Mouse (Mus musculus) forebrain, embryonic 13.5 days (tissue): ENCODE measurements around the gene Phldb2. TPM values are rescaled to one million over a fixed set of nuclear protein-coding genes. Genes with fewer than 3 reads are reported as not detected.

Source experiments
- ATAC-seq: fragments of 200-750 bp; cut with Nextera tagmentation; 2 replicates; pipeline ENCODE4 v1.8.0; 2017
- H3K27ac ChIP-seq: fragments of 300-500 bp; sonication (generic); 2 replicates; pipeline ENCODE4 v1.5.1; 2015; ENCODE audit warnings: inconsistent platforms, mild to moderate bottlenecking, moderate library complexity
- H3K27me3 ChIP-seq: fragments of 300-500 bp; sonication (generic); 2 replicates; pipeline ENCODE4 v1.6.1; 2015; ENCODE audit warnings: mild to moderate bottlenecking, inconsistent platforms
- H3K36me3 ChIP-seq: fragments of 300-500 bp; sonication (generic); 2 replicates; pipeline ENCODE4 v1.6.1; 2015; ENCODE audit warnings: mild to moderate bottlenecking, inconsistent platforms; ENCODE audit not compliant: poor library complexity, severe bottlenecking
- H3K4me1 ChIP-seq: fragments of 300-500 bp; sonication (generic); 2 replicates; pipeline ENCODE4 v1.6.1; 2015; ENCODE audit warnings: inconsistent platforms
- H3K4me2 ChIP-seq: fragments of 300-500 bp; sonication (generic); 2 replicates; pipeline ENCODE4 v1.6.1; 2015; ENCODE audit warnings: inconsistent platforms, mild to moderate bottlenecking, moderate library complexity
- H3K4me3 ChIP-seq: fragments of 300-500 bp; sonication (generic); 2 replicates; pipeline ENCODE4 v1.5.1; 2015; ENCODE audit warnings: mild to moderate bottlenecking, inconsistent platforms
- H3K9ac ChIP-seq: fragments of 300-500 bp; sonication (generic); 2 replicates; pipeline ENCODE4 v1.6.1; 2015; ENCODE audit warnings: mild to moderate bottlenecking, inconsistent platforms
- H3K9me3 ChIP-seq: fragments of 300-500 bp; sonication (generic); replicated peaks from 2 replicates; pipeline ENCODE4 v1.6.1; 2016; ENCODE audit warnings: inconsistent platforms
- WGBS: fragments of 180-500 bp; shearing (Covaris S2); methylation state at CpG from one replicate; pipeline ENCODE4 v1.1.7; 2015; 5-methylcytosine and 5-hydroxymethylcytosine counted together
- polyA plus RNA-seq: library from polyadenylated mRNA; unstranded; fragments of >200 nt; fragmentation: Nextera tagmentation; extraction: Ambion mirVana; gene quantifications from 2 replicates; pipeline ENCODE4 v1.2.1, GENCODE M21; 2015

Phldb2 gene
- polyA plus RNA-seq, 1 experiment from 2014 or later, result 11.3 TPM

- H3K9me3 ChIP-seq, result no peaks in the 10 kb centered on the region
- H3K9ac ChIP-seq, result no peak overlapping the region
- 49% methylated on average over 4 of the region's 4 CpGs for WGBS
- H3K36me3 ChIP-seq, result peaks cover 5% of the 10 kb centered on the region
- ATAC-seq, result 0 out of 2 replicates have a peak, but pooled peaks have one; percentile 37
- H3K4me3 ChIP-seq, result no peak overlapping the region
- H3K4me2 ChIP-seq, result no peak overlapping the region
- H3K4me1 ChIP-seq, result peaks cover 14% of the 10 kb centered on the region
- no peaks in the 10 kb centered on the region for H3K27me3 ChIP-seq
- H3K27ac ChIP-seq, result no peak overlapping the region
Observed at GRCm38 (mm10) chr16:45767434-45767833, 186.0 kb downstream of the Phldb2 start.

- Histone ChIP-seq H3K4me1 (peaks cover 14% of the 10 kb centered on the region), H3K9ac (no peak overlapping the region), H3K4me2 (no peak overlapping the region), H3K27me3 (no peaks in the 10 kb centered on the region), H3K9me3 (no peaks in the 10 kb centered on the region), H3K27ac (no peak overlapping the region), H3K36me3 (peaks cover 5% of the 10 kb centered on the region), H3K4me3 (no peak overlapping the region)
- WGBS, result 89% methylated on average over 7 of the region's 7 CpGs
- ATAC-seq, result no peak
Observed at GRCm38 (mm10) chr16:45765801-45766494, 187.4 kb downstream of the Phldb2 start.

GRCm38 (mm10) chr16:45765102-45765501 is 188.3 kb downstream of the Phldb2 start:
- Histone ChIP-seq H3K4me3 (no peak overlapping the region), H3K4me1 (peaks cover 14% of the 10 kb centered on the region), H3K4me2 (no peak overlapping the region), H3K27ac (no peak overlapping the region), H3K27me3 (no peaks in the 10 kb centered on the region), H3K9ac (no peak overlapping the region), H3K36me3 (no peaks in the 10 kb centered on the region; the same call in 1 of the 2 replicates), H3K9me3 (no peaks in the 10 kb centered on the region)
- ATAC-seq, result no peak
- WGBS, result 95% methylated on average over 3 of the region's 3 CpGs

GRCm38 (mm10) chr16:45762859-45763505 is 190.4 kb downstream of the Phldb2 start:
- ATAC-seq, result no peak
- H3K4me2 ChIP-seq, result no peak overlapping the region

GRCm38 (mm10) chr16:45761425-45761824 is 192.0 kb downstream of the Phldb2 start:
- Histone ChIP-seq H3K4me3 (no peak overlapping the region), H3K4me2 (no peak overlapping the region), H3K4me1 (no peaks in the 10 kb centered on the region), H3K27me3 (no peaks in the 10 kb centered on the region), H3K9me3 (no peaks in the 10 kb centered on the region), H3K9ac (no peak overlapping the region), H3K36me3 (peaks cover 4% of the 10 kb centered on the region; the same call in 1 of the 2 replicates), H3K27ac (no peak overlapping the region)
- no peak for ATAC-seq
- 90% methylated on average over 1 of the region's 1 CpGs for WGBS

More at GRCm38 (mm10) chr16:45762859-45763505, 190.4 kb downstream of the Phldb2 start:
- H3K27me3 ChIP-seq, result no peaks in the 10 kb centered on the region
- H3K27ac ChIP-seq, result no peak overlapping the region
- WGBS, result 89% methylated on average over 13 of the region's 13 CpGs
- H3K9me3 ChIP-seq, result no peaks in the 10 kb centered on the region
- H3K9ac ChIP-seq, result no peak overlapping the region
- peaks cover 9% of the 10 kb centered on the region for H3K4me1 ChIP-seq
- H3K36me3 ChIP-seq, result peaks cover under 1% of the 10 kb centered on the region; the same call in 1 of the 2 replicates
- no peak overlapping the region for H3K4me3 ChIP-seq

GRCm38 (mm10) chr16:45758726-45759269 is 194.6 kb downstream of the Phldb2 start:
- Histone ChIP-seq H3K9me3 (no peaks in the 10 kb centered on the region), H3K4me2 (no peak overlapping the region)

GRCm38 (mm10) chr16:45757421-45758078 is 195.8 kb downstream of the Phldb2 start:
- WGBS, result 86% methylated on average over 12 of the region's 12 CpGs
- Histone ChIP-seq H3K4me2 (no peak overlapping the region), H3K27me3 (no peaks in the 10 kb centered on the region), H3K9ac (no peak overlapping the region), H3K36me3 (0 out of 2 replicates have a peak, but pooled peaks cover 4% of the 10 kb centered on the region), H3K4me1 (no peaks in the 10 kb centered on the region), H3K27ac (no peak overlapping the region), H3K4me3 (no peak overlapping the region), H3K9me3 (no peaks in the 10 kb centered on the region)
- 0 out of 2 replicates have a peak, but pooled peaks have one; percentile 20 for ATAC-seq

More at GRCm38 (mm10) chr16:45758726-45759269, 194.6 kb downstream of the Phldb2 start:
- Histone ChIP-seq H3K4me1 (no peaks in the 10 kb centered on the region), H3K4me3 (no peak overlapping the region), H3K27ac (no peak overlapping the region), H3K36me3 (peaks cover 4% of the 10 kb centered on the region; the same call in 1 of the 2 replicates), H3K9ac (no peak overlapping the region), H3K27me3 (no peaks in the 10 kb centered on the region)
- 90% methylated on average over 9 of the region's 9 CpGs for WGBS
- no peak for ATAC-seq

- H3K4me2 ChIP-seq, result no peak overlapping the region
- H3K27me3 ChIP-seq, result no peaks in the 10 kb centered on the region
- WGBS, result 37% methylated on average over 9 of the region's 9 CpGs
- H3K27ac ChIP-seq, result no peak overlapping the region
- 0 out of 2 replicates have a peak, but pooled peaks cover 4% of the 10 kb centered on the region for H3K36me3 ChIP-seq
- ATAC-seq, result peak; percentile 91
- H3K4me1 ChIP-seq, result no peaks in the 10 kb centered on the region
- H3K9me3 ChIP-seq, result no peaks in the 10 kb centered on the region
- no peak overlapping the region for H3K9ac ChIP-seq
- no peak overlapping the region for H3K4me3 ChIP-seq
Observed at GRCm38 (mm10) chr16:45756855-45757254, 196.5 kb downstream of the Phldb2 start.

- Histone ChIP-seq H3K9me3 (no peaks in the 10 kb centered on the region), H3K4me3 (peak overlapping the region; percentile 80; the same call in 1 of the 2 replicates), H3K4me1 (peaks cover 17% of the 10 kb centered on the region), H3K27me3 (no peaks in the 10 kb centered on the region), H3K27ac (no peak overlapping the region), H3K4me2 (peak overlapping the region; percentile 61), H3K36me3 (0 out of 2 replicates have a peak, but pooled peaks cover 5% of the 10 kb centered on the region), H3K9ac (0 out of 2 replicates have a peak overlapping the region, but pooled peaks have one; percentile 93)
- WGBS, result 62% methylated on average over 4 of the region's 4 CpGs
- ATAC-seq, result no peak
Observed at GRCm38 (mm10) chr16:45743591-45744144, 209.7 kb downstream of the Phldb2 start.

- no peaks in the 10 kb centered on the region for H3K27me3 ChIP-seq
- WGBS, result under 1% methylated on average over 50 of the region's 51 CpGs
Observed at GRCm38 (mm10) chr16:45742615-45743476, 210.6 kb downstream of the Phldb2 start, which contains the start of gene Abhd10. Gene Abhd10, minus strand, starts transcription at chr16:45742955.

GRCm38 (mm10) chr16:45737880-45738279 is 215.5 kb downstream of the Phldb2 start:
- Histone ChIP-seq H3K9me3 (no peaks in the 10 kb centered on the region), H3K27ac (no peak overlapping the region), H3K4me3 (no peak overlapping the region), H3K4me1 (peaks cover 9% of the 10 kb centered on the region), H3K27me3 (no peaks in the 10 kb centered on the region), H3K9ac (no peak overlapping the region), H3K4me2 (no peak overlapping the region), H3K36me3 (peaks cover 53% of the 10 kb centered on the region)
- ATAC-seq, result no peak
- WGBS, result 93% methylated on average over 8 of the region's 8 CpGs

More at GRCm38 (mm10) chr16:45742615-45743476, 210.6 kb downstream of the Phldb2 start, which contains the start of gene Abhd10:
- H3K36me3 ChIP-seq, result peaks cover 11% of the 10 kb centered on the region
- H3K9ac ChIP-seq, result peak within 1 kb of the TSS; percentile 93
- peak within 1 kb of the TSS; percentile 61 for H3K4me2 ChIP-seq
- H3K27ac ChIP-seq, result peak within 1 kb of the TSS; percentile 93
- peaks cover 17% of the 10 kb centered on the region for H3K4me1 ChIP-seq
- peak within 1 kb of the TSS; percentile 80 for H3K4me3 ChIP-seq
- no peaks in the 10 kb centered on the region for H3K9me3 ChIP-seq
- peak; percentile 97 for ATAC-seq
